Mouse (Mus musculus): ENCODE data around the gene Gm20388.

DNA sequence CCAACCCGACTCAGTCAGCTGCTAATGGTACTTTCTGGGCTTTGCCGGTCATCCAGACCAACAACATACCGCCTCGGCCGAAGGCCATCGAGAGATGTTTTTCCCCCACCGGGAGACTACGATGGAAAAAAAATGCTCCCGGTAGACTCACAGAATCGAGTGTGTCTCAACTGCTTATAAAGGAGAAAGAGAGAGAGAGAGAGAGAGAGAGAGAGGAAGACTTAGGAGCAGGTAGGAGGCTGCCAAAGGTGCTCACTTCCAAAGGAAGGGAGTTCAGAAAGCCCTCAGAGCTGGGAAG is 1164.2 kb downstream of the Gm20388 start:
- TF ChIP-seq TAL1 (IDR thresholded peaks at IDR 0.05; ENCODE audit: low read length): no peak
- TF ChIP-seq GATA1 (IDR thresholded peaks at IDR 0.05; ENCODE audit: low read length): no peak

All from erythroblast, embryonic 14.5 days (primary cell).